Mouse (Mus musculus): ENCODE data around the gene Pappa.

DNA sequence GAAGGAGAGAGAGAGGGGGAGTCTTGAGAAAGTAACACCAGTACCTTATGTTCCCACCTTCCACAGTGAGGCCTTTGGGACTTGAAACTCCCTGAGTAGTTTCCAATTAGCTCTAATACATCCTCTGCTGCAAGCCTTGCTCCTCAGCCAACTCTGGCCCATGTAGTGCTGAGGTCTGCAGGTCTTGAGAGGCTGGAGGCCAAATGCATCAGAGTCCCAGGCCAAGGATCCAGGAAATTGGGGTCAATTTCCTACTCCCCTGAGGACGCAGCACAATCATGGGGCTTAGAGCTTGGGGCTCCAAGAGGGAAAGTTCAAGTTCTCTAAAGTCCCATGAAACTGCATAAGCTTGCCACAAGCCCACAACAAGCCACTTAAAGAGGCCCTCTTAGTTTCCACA lies 198.0 kb downstream of the Pappa start:
- TF ChIP-seq CTCF (IDR thresholded peaks at IDR 0.05; ENCODE audit: insufficient read depth, low read depth, low read length) (no peak), POLR2A (IDR thresholded peaks at IDR 0.05; ENCODE audit: insufficient read depth, low read depth, low read length) (no peak)
